Mouse (Mus musculus): ENCODE data around the gene Slc35d1. TPM values are rescaled to one million over a fixed set of nuclear protein-coding genes. Genes with fewer than 3 reads are reported as not detected.

Gene Slc35d1
- polyA plus RNA-seq (2012; rRNA removed), result 1.5 and 3.0 TPM in 2 replicates

GRCm38 (mm10) chr4:103214925-103215820 is at the start of gene Slc35d1:
Slc35d1 (minus strand) TSS chr4:103215164.

Other genes starting within 250 kb of the Slc35d1 start
- not detected in 2 replicates for gene Tctex1d1, start 236.6 kb downstream of the Slc35d1 start, polyA plus RNA-seq (2012; rRNA removed)
- not detected in 2 replicates for gene Insl5, start 188.3 kb downstream of the Slc35d1 start, polyA plus RNA-seq (2012; rRNA removed)
- gene Mier1, start 100.8 kb downstream of the Slc35d1 start, polyA plus RNA-seq (2012; rRNA removed), result 1.5 and 2.0 TPM in 2 replicates
- gene Wdr78, start 100.6 kb downstream of the Slc35d1 start, polyA plus RNA-seq (2012; rRNA removed), result 0.11 and 0.18 TPM in 2 replicates
- not detected in 2 replicates for gene 4921539E11Rik, start 75.7 kb upstream of the Slc35d1 start, polyA plus RNA-seq (2012; rRNA removed)
- gene Oma1, start 98.6 kb upstream of the Slc35d1 start, polyA plus RNA-seq (2012; rRNA removed), result 2.2 and 3.7 TPM in 2 replicates